Mouse (Mus musculus) kidney, adult 2 months (tissue): ENCODE measurements around the gene AC141477.1. TPM values are rescaled to one million over a fixed set of nuclear protein-coding genes. Genes with fewer than 3 reads are reported as not detected.

ENCODE experiments used
- DNase-seq: peaks from one replicate; pipeline ENCODE4 v3.0.0; 2021
- H3K27ac ChIP-seq: fragments of 200-500 bp; 2 replicates; pipeline ENCODE4 v1.5.1; 2012; ENCODE audit warnings: low read depth, low read length, control low read depth, inconsistent platforms; ENCODE audit not compliant: insufficient read depth
- H3K27me3 ChIP-seq: fragments of 200-500 bp; replicated peaks from 2 replicates; pipeline ENCODE4 v1.6.1; 2012; ENCODE audit warnings: mild to moderate bottlenecking, moderate library complexity, low read length, inconsistent platforms; ENCODE audit not compliant: control insufficient read depth, insufficient read depth
- H3K36me3 ChIP-seq: fragments of 200-500 bp; 2 replicates; pipeline ENCODE4 v1.6.1; 2012; ENCODE audit warnings: mild to moderate bottlenecking, moderate library complexity, low read length, inconsistent platforms; ENCODE audit not compliant: control insufficient read depth, insufficient read depth
- H3K4me1 ChIP-seq: fragments of 200-500 bp; 2 replicates; pipeline ENCODE4 v1.6.1; 2011; ENCODE audit warnings: low read length; ENCODE audit not compliant: control insufficient read depth, insufficient read depth
- H3K4me3 ChIP-seq: fragments of 200-500 bp; 2 replicates; pipeline ENCODE4 v1.5.1; 2011; ENCODE audit warnings: mild to moderate bottlenecking, low read depth, low read length, control low read depth; ENCODE audit not compliant: insufficient read depth
- CTCF ChIP-seq: fragments of 200-500 bp; conservative IDR thresholded peaks from 2 replicates; pipeline ENCODE4 v1.5.1; 2011; ENCODE audit warnings: low read depth, mild to moderate bottlenecking, control low read depth, low read length, moderate library complexity, mixed read lengths; ENCODE audit not compliant: insufficient read depth, insufficient read length
- POLR2A ChIP-seq: fragments of 200-500 bp; IDR thresholded peaks from one replicate; pipeline ENCODE4 v1.6.1; 2011; ENCODE audit warnings: low read depth, low read length, control low read depth
- WGBS: fragments of 180-500 bp; shearing (Covaris S2); methylation state at CpG from one replicate; pipeline ENCODE4 v1.1.7; 2018; 5-methylcytosine and 5-hydroxymethylcytosine counted together
- polyA plus RNA-seq: library from polyadenylated mRNA; depleted of rRNA; stranded (reverse); fragments of >200 nt; gene quantifications from 2 replicates; pipeline ENCODE4 v1.2.3, GENCODE M21; 2012; rRNA removed

Gene AC141477.1
- polyA plus RNA-seq, 1 experiment = not detected

DNA sequence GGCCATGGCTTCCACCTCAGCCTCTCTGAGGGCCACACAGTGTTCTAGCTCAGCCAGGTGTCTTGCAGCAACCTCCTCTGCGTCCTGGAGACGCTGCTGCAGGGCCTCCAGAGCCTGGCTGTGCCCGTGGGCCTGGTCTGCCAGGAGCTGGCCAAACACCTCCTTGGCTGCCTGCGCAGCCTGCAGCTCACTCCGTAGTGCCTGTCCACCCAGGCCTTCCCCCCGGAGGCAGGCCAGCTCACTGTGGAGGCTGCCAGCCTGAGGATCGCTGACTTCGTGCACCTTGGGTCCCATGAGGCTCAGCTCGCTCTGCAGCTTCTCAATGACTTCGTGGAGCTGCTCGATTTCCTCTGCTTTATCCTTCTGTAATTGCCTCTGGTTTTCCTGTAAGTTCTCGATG, 47.6 kb downstream of the AC141477.1 start:
- no peaks in the 10 kb centered on the region for H3K4me1 ChIP-seq
- TF ChIP-seq CTCF = no peak
- TF ChIP-seq POLR2A = no peak
- WGBS = 96% methylated on average over 12 of the region's 12 CpGs
- no peaks in the 10 kb centered on the region for H3K27me3 ChIP-seq
- H3K4me3 ChIP-seq = no peak overlapping the region
- no peak overlapping the region for H3K27ac ChIP-seq
- peaks cover 2% of the 10 kb centered on the region for H3K36me3 ChIP-seq
- DNase-seq = no peak

DNA sequence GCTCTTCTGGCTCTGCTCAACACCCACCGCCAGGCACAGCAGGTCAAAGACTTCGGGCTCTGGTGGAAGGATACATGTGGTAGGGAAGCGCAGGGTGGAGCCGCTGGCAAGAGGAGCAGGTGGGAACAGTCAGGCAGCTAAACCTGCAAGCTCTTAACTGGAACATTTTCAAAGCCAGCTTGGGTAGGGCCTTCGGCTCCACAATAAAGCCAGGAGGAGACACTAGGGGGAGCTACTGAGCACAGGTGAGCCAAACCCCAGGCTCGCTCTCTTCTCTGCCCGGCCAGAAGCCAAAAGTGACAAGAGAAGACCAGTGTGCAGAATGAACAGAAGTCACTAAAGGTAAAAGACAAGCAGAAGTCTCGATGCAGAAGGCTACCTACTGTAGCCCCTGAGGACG, 48.5 kb downstream of the AC141477.1 start:
- peak; percentile 50 for DNase-seq
- 86% methylated on average over 9 of the region's 9 CpGs for WGBS
- TF ChIP-seq CTCF = peak; percentile 59
- TF ChIP-seq POLR2A = no peak
- Histone ChIP-seq H3K4me3 (no peak overlapping the region), H3K4me1 (no peaks in the 10 kb centered on the region), H3K27ac (no peak overlapping the region), H3K36me3 (peaks cover 2% of the 10 kb centered on the region), H3K27me3 (no peaks in the 10 kb centered on the region)

DNA sequence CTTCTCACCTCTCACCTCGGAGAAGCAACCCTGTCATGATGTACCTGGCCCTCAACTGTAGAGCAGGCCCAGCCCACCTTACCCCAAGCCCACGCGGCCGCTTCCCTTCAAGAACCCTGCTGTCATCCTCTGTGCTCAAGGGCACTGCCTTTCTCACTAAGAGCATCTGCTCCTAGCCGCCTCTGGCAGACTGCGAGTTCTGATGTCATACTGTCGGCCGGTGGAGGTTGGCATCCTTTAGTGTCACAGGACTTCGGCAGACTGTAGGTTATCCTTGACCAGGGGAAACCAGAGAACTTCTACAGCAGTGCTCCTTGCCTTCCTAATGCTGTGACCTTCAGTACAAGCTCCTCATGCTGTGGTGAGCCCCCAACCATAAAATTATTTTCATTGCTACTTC, 49.1 kb downstream of the AC141477.1 start:
- Histone ChIP-seq H3K36me3 (peaks cover 2% of the 10 kb centered on the region), H3K27me3 (no peaks in the 10 kb centered on the region), H3K27ac (no peak overlapping the region), H3K4me3 (no peak overlapping the region), H3K4me1 (no peaks in the 10 kb centered on the region)
- DNase-seq = no peak
- 96% methylated on average over 9 of the region's 9 CpGs for WGBS
- TF ChIP-seq CTCF (no peak), POLR2A (no peak)

Other genes with a start within 250 kb of the AC141477.1 start
- gene Prmt2, start 202.6 kb downstream of the AC141477.1 start, polyA plus RNA-seq = 28.7 and 30.0 TPM in 2 replicates
- gene S100b, start 186.6 kb downstream of the AC141477.1 start, polyA plus RNA-seq = 1.1 and 1.5 TPM in 2 replicates
- gene Dip2a, start 95.2 kb downstream of the AC141477.1 start, polyA plus RNA-seq = 13.2 and 15.0 TPM in 2 replicates
- 14.6 and 14.9 TPM in 2 replicates for gene Pcnt, start 2.3 kb upstream of the AC141477.1 start, polyA plus RNA-seq
- 0.08 and 0.12 TPM in 2 replicates for gene 2610028H24Rik, start 8.6 kb upstream of the AC141477.1 start, polyA plus RNA-seq
- 16.6 and 18.3 TPM in 2 replicates for gene Mcm3ap, start 28.5 kb upstream of the AC141477.1 start, polyA plus RNA-seq
- 3.1 and 3.3 TPM in 2 replicates for gene Ybey, start 28.7 kb upstream of the AC141477.1 start, polyA plus RNA-seq
- 18.9 and 21.4 TPM in 2 replicates for gene Lss, start 91.1 kb upstream of the AC141477.1 start, polyA plus RNA-seq
- 0.14 and 0.19 TPM in 2 replicates for gene Spatc1l, start 121.8 kb upstream of the AC141477.1 start, polyA plus RNA-seq
- gene Ftcd, start 135.2 kb upstream of the AC141477.1 start, polyA plus RNA-seq = 4.0 and 6.2 TPM in 2 replicates
- 23.4 and 28.7 TPM in 2 replicates for gene Col6a2, start 183.2 kb upstream of the AC141477.1 start, polyA plus RNA-seq